Mouse (Mus musculus) liver, embryonic 14.5 days (tissue): ENCODE data around the gene Uqcc2.

Source experiments
- CTCF ChIP-seq: IDR thresholded peaks from 2 replicates; pipeline ENCODE4 v1.5.1; 2016; ENCODE audit warnings: antibody characterized with exemption, low read depth, control low read depth
- EP300 ChIP-seq: IDR thresholded peaks from 2 replicates; pipeline ENCODE4 v1.6.1; 2016; ENCODE audit warnings: antibody characterized with exemption, low read depth

DNA sequence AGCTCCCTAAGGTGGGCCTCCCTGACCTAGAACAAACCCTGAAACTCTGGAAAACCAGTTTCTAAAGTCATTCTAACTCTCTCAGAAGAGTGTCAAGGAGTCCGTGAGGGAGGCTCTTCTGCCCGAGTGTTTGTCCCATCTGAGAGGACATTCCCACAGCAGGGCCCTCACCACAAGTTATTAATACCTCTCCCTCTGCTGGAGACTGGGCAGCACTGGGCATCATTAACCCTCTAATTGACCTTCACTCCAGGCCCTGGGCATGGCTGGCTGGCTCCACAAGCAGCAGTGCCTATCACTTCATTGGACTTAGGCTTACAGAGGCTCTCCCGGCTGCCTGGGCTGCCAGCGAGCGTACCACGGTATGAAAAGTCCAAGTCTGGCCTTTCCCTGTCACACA lies 24.7 kb upstream of the Uqcc2 start:
- no peak for TF ChIP-seq CTCF
- TF ChIP-seq EP300, result no peak
